In the genomic region with DNA sequence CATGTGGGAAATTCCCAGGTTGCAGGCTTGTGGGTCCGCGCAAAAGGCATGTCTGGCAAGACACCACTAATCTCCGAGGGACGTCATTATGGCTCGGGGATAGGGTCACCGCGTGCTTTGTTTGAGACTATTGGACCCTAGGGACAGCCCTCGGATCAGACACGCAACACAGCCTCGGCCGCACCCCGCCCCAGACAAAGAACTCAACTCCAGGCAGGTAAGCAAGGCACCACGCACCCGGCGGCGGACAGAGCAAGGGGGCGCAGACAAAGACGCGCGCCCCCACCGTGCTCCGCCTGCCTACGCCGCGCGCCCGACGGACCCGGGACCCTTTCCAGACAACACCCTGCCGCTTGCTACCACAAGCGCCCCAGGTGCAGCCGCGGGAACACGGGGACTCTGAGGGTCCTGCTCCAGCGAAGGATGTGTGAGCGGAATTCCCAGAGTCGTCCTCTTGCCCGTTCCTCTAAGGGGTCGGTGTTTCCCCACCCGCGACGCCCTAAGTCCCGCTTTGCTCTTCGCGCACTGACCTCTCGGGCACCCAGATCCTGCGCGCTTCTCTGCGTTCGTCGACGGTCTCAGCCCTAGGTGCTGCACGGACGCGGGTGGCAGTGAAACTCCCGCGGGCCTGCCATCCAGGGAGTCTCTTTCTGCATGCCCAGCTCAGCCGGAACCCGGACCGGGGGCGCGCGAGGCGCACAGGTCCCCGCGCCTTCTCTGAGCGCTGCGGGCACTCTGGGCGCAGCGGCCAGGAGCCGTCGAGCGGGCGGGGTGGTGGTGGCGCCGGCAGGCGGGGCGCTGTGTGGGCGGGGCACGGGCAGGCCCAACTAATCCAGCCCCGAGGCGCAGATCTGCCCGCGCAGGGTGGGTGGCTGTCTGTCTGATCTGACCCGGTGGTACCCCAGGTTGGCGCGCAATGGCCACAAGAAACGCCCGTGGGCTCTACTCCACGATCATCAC, we compare ENCODE assay signal across 8 mouse cellular contexts. TPM values are rescaled to one million over a fixed set of nuclear protein-coding genes. Genes with fewer than 3 reads are reported as not detected.
DNase-seq lines count a peak whose midpoint lies in the region; ATAC-seq and TF ChIP-seq lines count a peak whose summit lies in the region.

No protein-coding gene starts in this region.

- no peak overlapping the region for H3K27ac ChIP-seq in spleen, adult 2 months (ENCODE audit: insufficient read depth, low read length)
- no peak overlapping the region for H3K27ac ChIP-seq in embryonic fibroblast, embryonic 13.5 days (ENCODE audit: insufficient read depth, low read length)
- H3K27ac ChIP-seq in heart, embryonic 13.5 days (replicated peaks), result no peak overlapping the region
- no peak overlapping the region; the same call in 1 of the 2 replicates for H3K27ac ChIP-seq in kidney, embryonic 16.5 days (ENCODE audit: low read length)
- H3K27ac ChIP-seq in liver, embryonic 14.5 days, result no peak overlapping the region
- H3K27ac ChIP-seq in neural tube, embryonic 11.5 days (ENCODE audit: low read depth, low read length), result peak overlapping the region; percentile 40; the same call in 1 of the 2 replicates

- TF ChIP-seq POLR2A in spleen, adult 2 months (IDR thresholded peaks at IDR 0.05; ENCODE audit: low read depth, low read length), result no peak
- TF ChIP-seq POLR2A in embryonic fibroblast, embryonic 13.5 days (IDR thresholded peaks at IDR 0.05; ENCODE audit: low read depth, low read length), result peak; percentile 44

- TF ChIP-seq EP300 in liver, embryonic 14.5 days (IDR thresholded peaks at IDR 0.05; ENCODE audit: low read depth), result no peak

- H3K4me3 ChIP-seq in spleen, adult 2 months (ENCODE audit: extremely low read depth, insufficient read depth, insufficient read length), result peak overlapping the region; percentile 51
- peak overlapping the region; percentile 50 for H3K4me3 ChIP-seq in embryonic fibroblast, embryonic 13.5 days (ENCODE audit: insufficient read depth, low read length)
- peak overlapping the region; percentile 62 for H3K4me3 ChIP-seq in heart, embryonic 13.5 days
- peak overlapping the region; percentile 72 for H3K4me3 ChIP-seq in kidney, embryonic 16.5 days (ENCODE audit: low read length)
- peak overlapping the region; percentile 34 to 45 for H3K4me3 ChIP-seq in liver, embryonic 14.5 days (ENCODE audit: insufficient read depth in 1 of 2, low read depth in 2 of 2, low read length in 2 of 2)
- peak overlapping the region; percentile 68 for H3K4me3 ChIP-seq in neural tube, embryonic 11.5 days (ENCODE audit: low read depth, low read length)

- no peak for TF ChIP-seq CTCF in spleen, adult 2 months (IDR thresholded peaks at IDR 0.05; ENCODE audit: extremely low read depth, insufficient read depth, insufficient read length, insufficient replicate concordance)
- TF ChIP-seq CTCF in embryonic fibroblast, embryonic 13.5 days (IDR thresholded peaks at IDR 0.05; ENCODE audit: borderline replicate concordance, insufficient read depth, low read length), result no peak
- TF ChIP-seq CTCF in liver, embryonic 14.5 days (IDR thresholded peaks at IDR 0.05; ENCODE audit: low read depth), result no peak

- H3K27me3 ChIP-seq in spleen, adult 2 months (ENCODE audit: control insufficient read depth, insufficient read depth, low read length), result peaks cover 3% of the 10 kb centered on the region; the same call in 1 of the 2 replicates
- H3K27me3 ChIP-seq in heart, embryonic 13.5 days (replicated peaks), result peaks cover 21% of the 10 kb centered on the region
- H3K27me3 ChIP-seq in kidney, embryonic 16.5 days (ENCODE audit: insufficient read depth, low read length), result 0 out of 2 replicates have a peak, but pooled peaks cover 3% of the 10 kb centered on the region
- peaks cover 13% of the 10 kb centered on the region for H3K27me3 ChIP-seq in liver, embryonic 14.5 days (ENCODE audit: control insufficient read depth, insufficient read depth, low read length)
- H3K27me3 ChIP-seq in neural tube, embryonic 11.5 days (ENCODE audit: control insufficient read depth, insufficient read depth, low read length), result 0 out of 2 replicates have a peak, but pooled peaks cover 3% of the 10 kb centered on the region

- peak overlapping the region; percentile 76 for H3K4me2 ChIP-seq in heart, embryonic 13.5 days
- peak overlapping the region; percentile 77 for H3K4me2 ChIP-seq in kidney, embryonic 16.5 days (replicated peaks; ENCODE audit: low read depth, low read length)
- H3K4me2 ChIP-seq in liver, embryonic 14.5 days (ENCODE audit: low read depth), result peak overlapping the region; percentile 61
- peak overlapping the region; percentile 68 for H3K4me2 ChIP-seq in neural tube, embryonic 11.5 days (ENCODE audit: low read depth)

- H3K4me1 ChIP-seq in spleen, adult 2 months (ENCODE audit: control insufficient read depth, insufficient read depth, insufficient read length), result peaks cover 8% of the 10 kb centered on the region
- H3K4me1 ChIP-seq in embryonic fibroblast, embryonic 13.5 days (ENCODE audit: control insufficient read depth, insufficient read depth, low read length), result no peaks in the 10 kb centered on the region
- H3K4me1 ChIP-seq in heart, embryonic 13.5 days, result peaks cover 34% of the 10 kb centered on the region
- peaks cover 14% of the 10 kb centered on the region for H3K4me1 ChIP-seq in kidney, embryonic 16.5 days (ENCODE audit: insufficient read depth, low read length)
- H3K4me1 ChIP-seq in liver, embryonic 14.5 days (replicated peaks; ENCODE audit: control insufficient read depth in 2 of 2, insufficient read depth in 2 of 2, low read length in 1 of 2), result no peaks in the 10 kb centered on the region
- peaks cover 11% of the 10 kb centered on the region; the same call in 1 of the 2 replicates for H3K4me1 ChIP-seq in neural tube, embryonic 11.5 days (ENCODE audit: control insufficient read depth, insufficient read depth, low read length)

- no peaks in the 10 kb centered on the region for H3K9me3 ChIP-seq in heart, embryonic 13.5 days
- no peaks in the 10 kb centered on the region for H3K9me3 ChIP-seq in kidney, embryonic 16.5 days (ENCODE audit: low read length)
- H3K9me3 ChIP-seq in liver, embryonic 14.5 days (ENCODE audit: control insufficient read depth, low read length), result no peaks in the 10 kb centered on the region
- no peaks in the 10 kb centered on the region for H3K9me3 ChIP-seq in neural tube, embryonic 11.5 days (ENCODE audit: control insufficient read depth, low read length)

- WGBS in spleen, adult 2 months, result 9% methylated on average over 89 of the region's 90 CpGs
- WGBS in heart, embryonic 13.5 days, result 2% methylated on average over 90 of the region's 90 CpGs
- under 1% methylated on average over 86 of the region's 90 CpGs for WGBS in kidney, embryonic 16.5 days
- WGBS in liver, embryonic 14.5 days (ENCODE audit: insufficient replicate concordance), result 5% methylated on average over 89 of the region's 90 CpGs
- whole genome bisulfite sequencing in neural tube, embryonic 11.5 days, result under 1% methylated on average over 88 of the region's 90 CpGs

- H3K36me3 ChIP-seq in spleen, adult 2 months (ENCODE audit: control insufficient read depth, insufficient read depth, low read length), result no peaks in the 10 kb centered on the region
- no peaks in the 10 kb centered on the region for H3K36me3 ChIP-seq in heart, embryonic 13.5 days
- no peaks in the 10 kb centered on the region for H3K36me3 ChIP-seq in kidney, embryonic 16.5 days (ENCODE audit: insufficient read depth, low read length)
- H3K36me3 ChIP-seq in liver, embryonic 14.5 days (replicated peaks; ENCODE audit: control insufficient read depth, insufficient read depth, low read depth), result no peaks in the 10 kb centered on the region
- no peaks in the 10 kb centered on the region for H3K36me3 ChIP-seq in neural tube, embryonic 11.5 days (ENCODE audit: control insufficient read depth, insufficient read depth, low read length)

- peak in 1 of 2 experiments; percentile 28 for DNase-seq in spleen, adult 2 months (ENCODE audit: low read depth in 1 of 2, low spot score in 2 of 2)
- DNase-seq in spleen, adult 12 weeks (ENCODE audit: low spot score), result no peak
- DNase-seq in liver, embryonic 14.5 days (ENCODE audit: low read depth in 3 of 3, low spot score in 3 of 3), result no peak
- DNase-seq in neural tube, embryonic 11.5 days (ENCODE audit: low spot score), result peak; percentile 84
- peak; percentile 85 for DNase-seq in testis, postnatal 10 days (ENCODE audit: low spot score)

- peak overlapping the region; percentile 79 for H3K9ac ChIP-seq in heart, embryonic 13.5 days
- H3K9ac ChIP-seq in kidney, embryonic 16.5 days (replicated peaks; ENCODE audit: low read length), result peak overlapping the region; percentile 72
- no peak overlapping the region for H3K9ac ChIP-seq in liver, embryonic 14.5 days (replicated peaks)
- peak overlapping the region; percentile 71 for H3K9ac ChIP-seq in neural tube, embryonic 11.5 days (ENCODE audit: low read length)

- ATAC-seq in heart, embryonic 13.5 days (ENCODE audit: extremely low read depth, insufficient number of reproducible peaks, low FRiP score, low TSS enrichment), result peak; percentile 43; the same call in 1 of the 2 replicates
- peak; percentile 90 for ATAC-seq in kidney, embryonic 16.5 days (ENCODE audit: low FRiP score, low TSS enrichment)
- peak; percentile 63 for ATAC-seq in liver, embryonic 14.5 days (ENCODE audit: insufficient read depth)
- ATAC-seq in neural tube, embryonic 11.5 days (ENCODE audit: insufficient read depth, low FRiP score, low TSS enrichment), result peak; percentile 88

RNA-seq across cellular contexts. Expression of a gene that starts 42.1 kb away (rescaled TPM):
- not detected in 2 replicates for polyA plus RNA-seq in spleen, adult 2 months (2012; rRNA removed)
- not detected in 2 replicates for polyA plus RNA-seq in embryonic fibroblast, embryonic 13.5 days (2011; ENCODE audit: insufficient read length, low read depth, missing spikeins)
- not detected in 2 replicates for polyA plus RNA-seq in heart, embryonic 13.5 days (2015; fragmentation: Nextera tagmentation; extraction: Ambion mirVana)
- not detected in 2 replicates for polyA plus RNA-seq in kidney, embryonic 16.5 days (2015; fragmentation: Nextera tagmentation; extraction: Ambion mirVana)
- not detected in 2 replicates for polyA plus RNA-seq in liver, embryonic 14.5 days (2012; rRNA removed)
- not detected in 2 replicates for polyA plus RNA-seq in liver, embryonic 14.5 days (2014; fragmentation: Nextera tagmentation; extraction: Ambion mirVana)
- not detected in 2 replicates for polyA plus RNA-seq in neural tube, embryonic 11.5 days (2014; fragmentation: Nextera tagmentation; extraction: Ambion mirVana)

RNA-seq across cellular contexts. Expression of a gene that starts 43.6 kb away (rescaled TPM):
- polyA plus RNA-seq in spleen, adult 2 months (2012; rRNA removed), result 0.33 and 0.41 TPM in 2 replicates
- 0.32 TPM in 1 of 2 replicates, not detected in the other for polyA plus RNA-seq in embryonic fibroblast, embryonic 13.5 days (2011; ENCODE audit: insufficient read length, low read depth, missing spikeins)
- 0.51 and 0.88 TPM in 2 replicates for polyA plus RNA-seq in heart, embryonic 13.5 days (2015; fragmentation: Nextera tagmentation; extraction: Ambion mirVana)
- polyA plus RNA-seq in kidney, embryonic 16.5 days (2015; fragmentation: Nextera tagmentation; extraction: Ambion mirVana), result 1.1 and 1.2 TPM in 2 replicates
- 0.03 and 0.06 TPM in 2 replicates for polyA plus RNA-seq in liver, embryonic 14.5 days (2012; rRNA removed)
- not detected in 2 replicates for polyA plus RNA-seq in liver, embryonic 14.5 days (2014; fragmentation: Nextera tagmentation; extraction: Ambion mirVana)
- polyA plus RNA-seq in neural tube, embryonic 11.5 days (2014; fragmentation: Nextera tagmentation; extraction: Ambion mirVana), result 0.59 and 1.4 TPM in 2 replicates

Comparison
In these comparisons a context has a peak if more than half of its experiments do, and no peak if none do; other contexts are left out.
1. DNase-seq: peak in neural tube, embryonic 11.5 days (single experiment) and testis, postnatal 10 days (single experiment); none in spleen, adult 12 weeks (single experiment) and liver, embryonic 14.5 days (0 of 3).
2. Peak in every context shown above with its lines, with median percentiles within 50 percentile points of each other: H3K4me3 ChIP-seq, ATAC-seq and H3K4me2 ChIP-seq.